Mouse (Mus musculus): ENCODE measurements at regions not wholly inside any gene's neighbourhood (a gene's known extent, or its start where the extent isn't known, plus 50 kb on each side); places are given as distances from the start of the nearest gene placed in this dataset.

GRCm38 (mm10) chr10:16600041-16600440 is 1123.0 kb upstream of the Cited2 start:
- H3K4me2 ChIP-seq (ENCODE audit: low read depth, low read length, poor library complexity, severe bottlenecking), result no peak overlapping the region
- H3K27ac ChIP-seq (ENCODE audit: low read depth, low read length), result no peak overlapping the region
- no peaks in the 10 kb centered on the region for H3K36me3 ChIP-seq (ENCODE audit: insufficient read depth, low read length)
- 91% methylated on average over 1 of the region's 1 CpGs for WGBS
- H3K9ac ChIP-seq (replicated peaks; ENCODE audit: low read length, poor library complexity, severe bottlenecking), result no peak overlapping the region
- no peaks in the 10 kb centered on the region for H3K27me3 ChIP-seq (ENCODE audit: insufficient read depth, low read length)
- no peak overlapping the region for H3K4me3 ChIP-seq (ENCODE audit: low read depth, low read length)
- no peaks in the 10 kb centered on the region for H3K9me3 ChIP-seq (ENCODE audit: low read length)
- no peaks in the 10 kb centered on the region for H3K4me1 ChIP-seq (ENCODE audit: insufficient read depth, low read length)
- ATAC-seq (ENCODE audit: low FRiP score) (no peak), DNase-seq (ENCODE audit: low spot score) (no peak)
- TF ChIP-seq CTCF (IDR thresholded peaks at IDR 0.05), result no peak

- WGBS, result 90% methylated on average over 10 of the region's 10 CpGs
- Histone ChIP-seq H3K9me3 (ENCODE audit: low read length) (no peaks in the 10 kb centered on the region), H3K36me3 (ENCODE audit: insufficient read depth, low read length) (no peaks in the 10 kb centered on the region), H3K27me3 (ENCODE audit: insufficient read depth, low read length) (no peaks in the 10 kb centered on the region), H3K27ac (ENCODE audit: low read depth, low read length) (no peak overlapping the region), H3K9ac (replicated peaks; ENCODE audit: low read length, poor library complexity, severe bottlenecking) (no peak overlapping the region), H3K4me3 (ENCODE audit: low read depth, low read length) (no peak overlapping the region), H3K4me2 (ENCODE audit: low read depth, low read length, poor library complexity, severe bottlenecking) (no peak overlapping the region), H3K4me1 (ENCODE audit: insufficient read depth, low read length) (no peaks in the 10 kb centered on the region)
- DNase-seq (ENCODE audit: low spot score), result no peak
- no peak for TF ChIP-seq CTCF (IDR thresholded peaks at IDR 0.05)
- ATAC-seq (ENCODE audit: low FRiP score), result no peak
Observed at GRCm38 (mm10) chr10:16600551-16601224, 1122.3 kb upstream of the Cited2 start.

- Histone ChIP-seq H3K36me3 (ENCODE audit: insufficient read depth, low read length) (no peaks in the 10 kb centered on the region), H3K4me2 (ENCODE audit: low read depth, low read length, poor library complexity, severe bottlenecking) (no peak overlapping the region), H3K4me1 (ENCODE audit: insufficient read depth, low read length) (no peaks in the 10 kb centered on the region), H3K4me3 (ENCODE audit: low read depth, low read length) (no peak overlapping the region), H3K9me3 (ENCODE audit: low read length) (no peaks in the 10 kb centered on the region), H3K27ac (ENCODE audit: low read depth, low read length) (no peak overlapping the region), H3K9ac (replicated peaks; ENCODE audit: low read length, poor library complexity, severe bottlenecking) (no peak overlapping the region), H3K27me3 (ENCODE audit: insufficient read depth, low read length) (no peaks in the 10 kb centered on the region)
- 64% methylated on average over 1 of the region's 1 CpGs for WGBS
- no peak for ATAC-seq (ENCODE audit: low FRiP score)
- no peak for TF ChIP-seq CTCF (IDR thresholded peaks at IDR 0.05)
- DNase-seq (ENCODE audit: low spot score), result no peak
Observed at GRCm38 (mm10) chr10:16601225-16601595, 1121.8 kb upstream of the Cited2 start.

GRCm38 (mm10) chr10:16608339-16608738 is 1114.7 kb upstream of the Cited2 start:
- no peak overlapping the region for H3K9ac ChIP-seq (replicated peaks; ENCODE audit: low read length, poor library complexity, severe bottlenecking)
- ATAC-seq (ENCODE audit: low FRiP score), result no peak
- H3K4me2 ChIP-seq (ENCODE audit: low read depth, low read length, poor library complexity, severe bottlenecking), result no peak overlapping the region
- no peak overlapping the region for H3K27ac ChIP-seq (ENCODE audit: low read depth, low read length)
- H3K4me1 ChIP-seq (ENCODE audit: insufficient read depth, low read length), result no peaks in the 10 kb centered on the region
- no peaks in the 10 kb centered on the region for H3K9me3 ChIP-seq (ENCODE audit: low read length)
- no peak for TF ChIP-seq CTCF (IDR thresholded peaks at IDR 0.05)
- H3K4me3 ChIP-seq (ENCODE audit: low read depth, low read length), result no peak overlapping the region
- H3K27me3 ChIP-seq (ENCODE audit: insufficient read depth, low read length), result no peaks in the 10 kb centered on the region
- H3K36me3 ChIP-seq (ENCODE audit: insufficient read depth, low read length), result no peaks in the 10 kb centered on the region
- 80% methylated on average over 3 of the region's 3 CpGs for WGBS
- DNase-seq (ENCODE audit: low spot score), result no peak

DNA sequence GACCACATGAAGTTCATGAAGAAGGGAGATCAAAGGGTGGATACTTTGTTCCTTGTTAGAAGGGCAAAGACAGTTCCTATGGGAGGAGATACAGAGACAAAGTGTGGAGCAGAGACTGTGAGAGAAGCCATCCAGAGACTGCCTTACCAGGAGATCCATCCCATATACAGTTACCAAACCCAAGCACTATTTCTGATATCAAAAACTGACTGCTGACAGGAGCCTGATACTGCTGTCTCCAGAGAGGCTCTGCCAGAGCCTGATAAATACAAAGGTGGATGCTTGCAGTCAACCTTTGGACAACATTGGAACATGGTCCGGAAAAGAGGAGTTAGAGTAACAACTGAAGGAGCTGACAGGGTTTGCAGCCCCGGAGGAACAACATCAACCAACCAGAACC is 1104.3 kb upstream of the Cited2 start:
- H3K4me1 ChIP-seq (ENCODE audit: insufficient read depth, low read length), result no peaks in the 10 kb centered on the region
- no peak overlapping the region for H3K4me3 ChIP-seq (ENCODE audit: low read depth, low read length)
- no peak overlapping the region for H3K9ac ChIP-seq (replicated peaks; ENCODE audit: low read length, poor library complexity, severe bottlenecking)
- no peaks in the 10 kb centered on the region for H3K27me3 ChIP-seq (ENCODE audit: insufficient read depth, low read length)
- no peak overlapping the region for H3K4me2 ChIP-seq (ENCODE audit: low read depth, low read length, poor library complexity, severe bottlenecking)
- ATAC-seq (ENCODE audit: low FRiP score) (no peak), DNase-seq (ENCODE audit: low spot score) (no peak)
- no peak for TF ChIP-seq CTCF (IDR thresholded peaks at IDR 0.05)
- no peaks in the 10 kb centered on the region for H3K36me3 ChIP-seq (ENCODE audit: insufficient read depth, low read length)
- H3K27ac ChIP-seq (ENCODE audit: low read depth, low read length), result no peak overlapping the region
- no peaks in the 10 kb centered on the region for H3K9me3 ChIP-seq (ENCODE audit: low read length)
- WGBS, result 92% methylated on average over 2 of the region's 2 CpGs

GRCm38 (mm10) chr10:16619584-16619983 is 1103.4 kb upstream of the Cited2 start:
- H3K27ac ChIP-seq (ENCODE audit: low read depth, low read length), result no peak overlapping the region
- H3K36me3 ChIP-seq (ENCODE audit: insufficient read depth, low read length), result no peaks in the 10 kb centered on the region
- no peaks in the 10 kb centered on the region for H3K9me3 ChIP-seq (ENCODE audit: low read length)
- no peak overlapping the region for H3K4me3 ChIP-seq (ENCODE audit: low read depth, low read length)
- ATAC-seq (ENCODE audit: low FRiP score), result no peak
- DNase-seq (ENCODE audit: low spot score), result no peak
- H3K4me2 ChIP-seq (ENCODE audit: low read depth, low read length, poor library complexity, severe bottlenecking), result no peak overlapping the region
- H3K27me3 ChIP-seq (ENCODE audit: insufficient read depth, low read length), result no peaks in the 10 kb centered on the region
- H3K9ac ChIP-seq (replicated peaks; ENCODE audit: low read length, poor library complexity, severe bottlenecking), result no peak overlapping the region
- no peaks in the 10 kb centered on the region for H3K4me1 ChIP-seq (ENCODE audit: insufficient read depth, low read length)
- no peak for TF ChIP-seq CTCF (IDR thresholded peaks at IDR 0.05)
- 80% methylated on average over 2 of the region's 2 CpGs for WGBS

Measured in midbrain, postnatal 0 days (tissue).